Mouse (Mus musculus) heart, embryonic 14.5 days (tissue): ENCODE measurements around the gene Chrnd. TPM values are rescaled to one million over a fixed set of nuclear protein-coding genes. Genes with fewer than 3 reads are reported as not detected.

Experiments used
- ATAC-seq: fragments of 200-750 bp; cut with Nextera tagmentation; 2 replicates; pipeline ENCODE4 v1.8.0; 2017; ENCODE audit warnings: low read depth, moderate TSS enrichment; ENCODE audit not compliant: insufficient number of reproducible peaks, insufficient read depth, low FRiP score
- H3K27ac ChIP-seq, 2 experiments: fragments of 200-500 bp in 1 of 2; fragments of 300-500 bp in 1 of 2; sonication (generic) in 1 of 2; replicated peaks in 1 of 2; 2 replicates each; pipeline ENCODE4 v1.5.1; 2012 to 2014; ENCODE audit warnings: low read depth in 2 of 2, low read length in 2 of 2, control low read depth in 1 of 2, mild to moderate bottlenecking in 1 of 2, mixed read lengths in 1 of 2; ENCODE audit not compliant: control insufficient read depth in 1 of 2, insufficient read depth in 1 of 2
- H3K27me3 ChIP-seq: fragments of 300-500 bp; sonication (generic); 2 replicates; pipeline ENCODE4 v1.6.1; 2014; ENCODE audit warnings: mild to moderate bottlenecking, low read length, control low read depth; ENCODE audit not compliant: control insufficient read depth, insufficient read depth
- H3K36me3 ChIP-seq: fragments of 300-500 bp; sonication (generic); 2 replicates; pipeline ENCODE4 v1.6.1; 2014; ENCODE audit warnings: mild to moderate bottlenecking, control low read depth, low read length, mixed read lengths; ENCODE audit not compliant: control insufficient read depth, insufficient read depth
- H3K4me1 ChIP-seq, 2 experiments: fragments of 200-500 bp in 1 of 2; fragments of 300-500 bp in 1 of 2; sonication (generic) in 1 of 2; 2 replicates each; pipeline ENCODE4 v1.6.1; 2012 to 2014; ENCODE audit warnings: low read length in 2 of 2, control low read depth in 1 of 2, mixed read lengths in 1 of 2; ENCODE audit not compliant: control insufficient read depth in 2 of 2, insufficient read depth in 2 of 2
- H3K4me2 ChIP-seq: fragments of 300-500 bp; sonication (generic); 2 replicates; pipeline ENCODE4 v1.6.1; 2014; ENCODE audit warnings: mild to moderate bottlenecking, low read length
- H3K4me3 ChIP-seq, 2 experiments: fragments of 200-500 bp in 1 of 2; fragments of 300-500 bp in 1 of 2; sonication (generic) in 1 of 2; 2 replicates each; pipeline ENCODE4 v1.5.1; 2012 to 2014; ENCODE audit warnings: low read length in 2 of 2, mild to moderate bottlenecking in 2 of 2, control low read depth in 1 of 2, low read depth in 1 of 2, moderate library complexity in 1 of 2; ENCODE audit not compliant: control insufficient read depth in 1 of 2, insufficient read depth in 1 of 2
- H3K9ac ChIP-seq: fragments of 300-500 bp; sonication (generic); 2 replicates; pipeline ENCODE4 v1.6.1; 2014; ENCODE audit warnings: mild to moderate bottlenecking, low read length
- H3K9me3 ChIP-seq: fragments of 300-500 bp; sonication (generic); 2 replicates; pipeline ENCODE4 v1.6.1; 2016; ENCODE audit warnings: low read length, control low read depth; ENCODE audit not compliant: control insufficient read depth
- WGBS: fragments of 180-500 bp; shearing (Covaris S2); extraction: QIAGEN DNeasy Blood & Tissue Kit; methylation state at CpG from one replicate; pipeline ENCODE4 v1.1.7; 2014; 5-methylcytosine and 5-hydroxymethylcytosine counted together
- polyA plus RNA-seq: library from polyadenylated mRNA; unstranded; fragments of >200 nt; fragmentation: Nextera tagmentation; extraction: Ambion mirVana; gene quantifications from 2 replicates; pipeline ENCODE4 v1.2.1, GENCODE M21; 2014

Gene Chrnd
- polyA plus RNA-seq, 1 experiment from 2014 or later: not detected

DNA sequence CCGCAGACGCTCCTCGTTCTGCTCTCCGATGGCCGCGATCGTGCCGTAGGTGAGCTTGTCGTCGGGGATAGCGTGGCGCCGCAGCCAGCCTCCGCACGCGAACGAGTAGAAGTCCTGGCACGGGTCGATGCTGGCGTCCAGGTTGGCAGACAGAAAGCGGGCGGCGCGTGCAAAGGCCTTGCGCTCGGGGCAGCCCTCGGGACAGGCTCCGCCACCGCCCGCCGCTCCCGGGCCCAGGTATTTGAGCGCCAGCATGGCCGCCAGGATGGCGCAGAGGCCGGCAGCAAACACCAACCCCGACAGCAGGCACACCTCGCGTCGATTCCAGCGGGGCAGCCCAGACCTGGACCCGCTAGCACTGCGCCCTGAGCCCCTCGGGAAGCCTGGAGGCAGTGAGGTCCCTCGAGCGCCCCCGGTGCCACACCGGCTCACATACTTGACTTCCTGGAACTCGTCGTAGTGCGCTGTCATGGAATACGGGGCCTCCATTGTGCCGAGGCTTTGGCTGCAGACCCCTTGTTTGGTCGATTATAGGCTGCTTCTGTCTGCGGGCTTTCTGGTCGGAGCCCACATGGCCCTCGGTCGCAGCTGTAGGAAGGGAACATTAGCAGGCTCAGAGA, 35.8 kb upstream of the Chrnd start:
- Histone ChIP-seq H3K36me3 (no peaks in the 10 kb centered on the region), H3K4me3 (peak overlapping the region; percentile 27 to 32), H3K9me3 (no peaks in the 10 kb centered on the region), H3K27me3 (peaks cover 93% of the 10 kb centered on the region), H3K27ac (no peak overlapping the region), H3K4me1 (0 out of 4 replicates have a peak, but pooled peaks cover 0 to 5% of the 10 kb centered on the region in 2 experiments), H3K9ac (no peak overlapping the region), H3K4me2 (peak overlapping the region; percentile 56)
- ATAC-seq: no peak
- WGBS: 2% methylated on average over 58 of the region's 58 CpGs

DNA sequence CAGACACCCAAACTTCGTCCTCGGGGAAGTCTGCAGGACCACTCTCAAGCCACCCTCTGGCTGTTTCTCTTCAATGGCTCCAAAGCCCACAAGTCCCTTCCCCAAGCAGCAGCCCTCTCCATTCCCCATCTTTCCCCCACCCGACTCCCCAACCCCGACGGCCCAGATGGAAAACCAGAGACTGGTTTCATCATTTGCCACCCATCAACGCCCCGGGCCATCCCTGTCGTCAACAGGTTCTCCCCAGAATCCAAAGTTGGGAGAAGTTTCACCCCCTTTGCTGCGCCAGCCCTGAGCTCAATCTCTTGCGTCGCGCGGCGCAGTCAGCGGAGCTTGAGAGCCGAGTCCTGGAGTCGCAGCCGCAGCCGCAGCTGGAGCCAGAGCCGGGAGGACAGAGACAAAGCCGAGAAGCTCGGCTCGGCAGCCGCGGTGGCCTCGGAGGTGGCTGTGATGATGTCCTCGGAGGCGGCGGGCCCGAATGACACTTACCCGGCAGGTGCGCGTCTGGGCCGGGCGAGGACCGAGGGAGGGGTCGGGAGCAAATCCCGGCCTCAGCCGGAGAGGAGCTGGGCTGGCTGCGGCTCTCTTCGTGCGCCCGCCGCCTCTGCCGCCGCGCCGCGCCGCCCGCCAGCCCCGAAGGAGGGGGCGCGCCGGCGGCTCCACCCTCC, 34.7 kb upstream of the Chrnd start:
- 0 out of 4 replicates have a peak, but pooled peaks cover 0 to 5% of the 10 kb centered on the region in 2 experiments for H3K4me1 ChIP-seq
- no peaks in the 10 kb centered on the region for H3K36me3 ChIP-seq
- peak overlapping the region; percentile 66 for H3K4me2 ChIP-seq
- under 1% methylated on average over 40 of the region's 56 CpGs for WGBS
- no peaks in the 10 kb centered on the region for H3K9me3 ChIP-seq
- peaks cover 91% of the 10 kb centered on the region for H3K27me3 ChIP-seq
- no peak for ATAC-seq
- H3K4me3 ChIP-seq: peak overlapping the region; percentile 33 to 41
- H3K9ac ChIP-seq: no peak overlapping the region
- H3K27ac ChIP-seq: no peak overlapping the region

- Histone ChIP-seq H3K4me1 (0 out of 4 replicates have a peak, but pooled peaks cover 0 to 5% of the 10 kb centered on the region in 2 experiments), H3K4me3 (peak within 1 kb of the TSS; percentile 33 to 41), H3K9ac (no peak within 1 kb of the TSS), H3K4me2 (peak within 1 kb of the TSS; percentile 66), H3K27me3 (peaks cover 91% of the 10 kb centered on the region), H3K27ac (no peak within 1 kb of the TSS), H3K9me3 (no peaks in the 10 kb centered on the region), H3K36me3 (no peaks in the 10 kb centered on the region)
- 2% methylated on average over 11 of the region's 12 CpGs for WGBS
- no peak for ATAC-seq
Observed at GRCm38 (mm10) chr1:87156199-87156587, 34.2 kb upstream of the Chrnd start, which contains the start of gene Ecel1. TSS of gene Ecel1 (minus strand) at chr1:87156521.

DNA sequence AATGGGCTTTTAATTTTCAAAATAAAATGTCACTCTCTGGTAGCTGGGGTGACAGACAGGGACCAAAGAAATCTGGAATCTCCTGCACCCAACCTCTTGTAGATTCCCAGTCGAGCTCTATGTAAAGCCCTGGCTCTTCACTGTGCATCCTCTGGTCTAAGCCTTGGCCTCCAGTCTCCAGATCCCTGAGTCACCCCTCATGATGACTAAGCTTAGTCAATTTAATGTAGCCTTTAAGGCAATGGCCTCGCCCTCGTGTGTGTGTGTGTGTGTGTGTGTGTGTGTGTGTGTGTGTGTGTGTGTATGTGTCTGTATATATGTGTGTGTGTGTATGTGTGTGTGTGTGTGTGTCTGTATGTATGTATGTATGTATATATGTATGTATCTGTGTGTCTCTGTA, 31.0 kb upstream of the Chrnd start:
- no peak for ATAC-seq
- H3K9me3 ChIP-seq: no peaks in the 10 kb centered on the region
- H3K4me1 ChIP-seq: 0 out of 4 replicates have a peak, but pooled peaks cover 0 to 4% of the 10 kb centered on the region in 2 experiments
- H3K27me3 ChIP-seq: peaks cover 80% of the 10 kb centered on the region
- no peak overlapping the region for H3K4me3 ChIP-seq
- no peak overlapping the region for H3K9ac ChIP-seq
- no peaks in the 10 kb centered on the region for H3K36me3 ChIP-seq
- 65% methylated on average over 3 of the region's 3 CpGs for WGBS
- no peak overlapping the region for H3K27ac ChIP-seq
- H3K4me2 ChIP-seq: no peak overlapping the region

GRCm38 (mm10) chr1:87164164-87164795, 26.1 kb upstream of the Chrnd start:
- Histone ChIP-seq H3K4me1 (no peaks in the 10 kb centered on the region), H3K4me3 (no peak overlapping the region), H3K4me2 (no peak overlapping the region), H3K27me3 (peaks cover 81% of the 10 kb centered on the region), H3K9ac (no peak overlapping the region), H3K36me3 (no peaks in the 10 kb centered on the region), H3K9me3 (no peaks in the 10 kb centered on the region), H3K27ac (no peak overlapping the region)
- ATAC-seq: no peak
- WGBS: 25% methylated on average over 11 of the region's 11 CpGs

DNA sequence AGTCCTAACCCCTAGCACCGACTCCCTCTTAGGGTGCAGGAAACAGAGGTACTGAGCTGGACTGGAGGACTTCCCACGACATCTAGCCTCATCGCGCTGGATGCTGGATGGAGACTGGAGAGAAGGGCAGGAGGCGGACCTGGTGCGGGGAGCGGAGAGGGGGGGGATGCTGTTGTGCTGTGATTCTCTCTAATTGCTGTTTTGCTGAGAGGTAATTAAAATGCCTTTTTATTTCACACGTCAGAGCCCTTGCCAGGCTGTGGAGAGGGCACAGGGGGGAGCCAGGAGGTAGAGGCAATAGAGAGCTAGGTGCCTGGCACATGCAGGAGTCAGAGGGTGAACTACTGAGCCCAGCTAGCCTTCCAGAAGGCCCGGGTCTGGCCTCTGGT, 25.6 kb upstream of the Chrnd start:
- no peak overlapping the region for H3K27ac ChIP-seq
- H3K4me1 ChIP-seq: no peaks in the 10 kb centered on the region; a peak in 1 of 4 replicates
- H3K36me3 ChIP-seq: no peaks in the 10 kb centered on the region
- H3K9me3 ChIP-seq: no peaks in the 10 kb centered on the region
- no peak overlapping the region for H3K4me3 ChIP-seq
- no peak for ATAC-seq
- 49% methylated on average over 9 of the region's 9 CpGs for WGBS
- no peak overlapping the region for H3K4me2 ChIP-seq
- H3K27me3 ChIP-seq: peaks cover 86% of the 10 kb centered on the region
- H3K9ac ChIP-seq: no peak overlapping the region

DNA sequence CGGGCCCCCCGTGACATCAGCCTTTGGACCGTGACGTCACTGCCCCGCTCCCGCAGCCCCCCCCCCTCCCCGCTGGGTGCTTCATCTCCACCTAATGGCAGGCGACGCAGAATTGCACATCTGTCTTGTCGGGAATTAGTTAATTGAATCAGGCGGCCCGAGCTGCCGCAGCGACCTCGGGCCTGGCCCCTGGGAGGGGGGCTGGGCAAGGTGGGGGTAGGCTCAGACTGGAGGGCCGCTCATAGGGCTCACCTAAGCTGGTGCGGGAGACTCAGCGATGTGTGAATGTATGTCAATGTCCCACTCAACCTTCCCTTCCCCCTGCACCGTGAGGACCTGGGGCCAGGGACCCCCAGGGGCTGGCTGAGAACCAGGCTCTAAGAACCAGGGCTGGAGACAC, 19.9 kb upstream of the Chrnd start:
- H3K4me3 ChIP-seq: no peak overlapping the region
- peaks cover 4 to 5% of the 10 kb centered on the region in 2 experiments; a peak in 2 of 4 replicates for H3K4me1 ChIP-seq
- H3K27ac ChIP-seq: no peak overlapping the region
- H3K4me2 ChIP-seq: peak overlapping the region; percentile 8; the same call in 1 of the 2 replicates
- H3K9me3 ChIP-seq: no peaks in the 10 kb centered on the region
- H3K36me3 ChIP-seq: no peaks in the 10 kb centered on the region
- WGBS: 10% methylated on average over 19 of the region's 19 CpGs
- no peak for ATAC-seq
- H3K27me3 ChIP-seq: peaks cover 87% of the 10 kb centered on the region
- no peak overlapping the region for H3K9ac ChIP-seq
